Mouse (Mus musculus) embryonic fibroblast, embryonic 13.5 days (primary cell): Measurements from ENCODE around the gene Hdac6. TPM values are rescaled to one million over a fixed set of nuclear protein-coding genes. Genes with fewer than 3 reads are reported as not detected.

Experiments used
- H3K27ac ChIP-seq: 2 replicates; pipeline ENCODE4 v1.5.1; 2012; ENCODE audit warnings: low read length, control low read depth, inconsistent platforms; ENCODE audit not compliant: insufficient read depth
- H3K4me1 ChIP-seq: 2 replicates; pipeline ENCODE4 v1.6.1; 2011; ENCODE audit warnings: low read length; ENCODE audit not compliant: control insufficient read depth, insufficient read depth
- H3K4me3 ChIP-seq: 2 replicates; pipeline ENCODE4 v1.5.1; 2011; ENCODE audit warnings: mild to moderate bottlenecking, control low read depth, low read length; ENCODE audit not compliant: insufficient read depth
- CTCF ChIP-seq: IDR thresholded peaks from 2 replicates; pipeline ENCODE4 v1.5.1; 2011; ENCODE audit warnings: mild to moderate bottlenecking, control low read depth, low read length, moderate library complexity, borderline replicate concordance; ENCODE audit not compliant: insufficient read depth
- POLR2A ChIP-seq: IDR thresholded peaks from 2 replicates; pipeline ENCODE4 v1.6.1; 2011; ENCODE audit warnings: low read depth, mild to moderate bottlenecking, control low read depth, low read length, moderate library complexity
- polyA plus RNA-seq: library from polyadenylated mRNA; stranded (reverse); fragments of >200 nt; gene quantifications from 2 replicates; pipeline ENCODE4 v1.2.4, GENCODE M21; 2011; ENCODE audit warnings: low read depth; ENCODE audit not compliant: missing spikeins, insufficient read length

Hdac6 gene
- polyA plus RNA-seq, 1 experiment: 27.6 TPM

DNA sequence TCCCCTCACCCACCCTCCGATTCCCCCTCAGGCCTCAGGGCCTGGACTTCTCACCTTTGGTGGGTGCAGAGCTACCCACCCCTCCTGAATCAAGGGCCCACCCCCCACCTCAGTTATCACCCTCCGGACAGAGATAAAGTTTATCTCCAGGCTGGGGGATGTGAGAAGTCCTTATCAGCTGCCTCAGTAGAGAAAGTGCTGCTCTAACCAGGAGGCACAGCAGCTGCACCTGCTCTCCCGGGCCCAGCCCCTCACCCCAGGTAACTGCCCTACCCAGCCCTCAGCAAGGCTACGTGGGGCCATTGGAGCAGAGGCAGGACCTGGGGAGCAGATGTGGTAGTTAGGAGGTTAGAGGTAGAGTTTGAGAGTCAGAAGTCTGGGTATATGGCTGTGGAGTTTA lies 18.5 kb upstream of the Hdac6 start:
- no peak for TF ChIP-seq CTCF
- no peak for TF ChIP-seq POLR2A
- no peak overlapping the region for H3K27ac ChIP-seq
- H3K4me3 ChIP-seq: no peak overlapping the region
- no peaks in the 10 kb centered on the region for H3K4me1 ChIP-seq

DNA sequence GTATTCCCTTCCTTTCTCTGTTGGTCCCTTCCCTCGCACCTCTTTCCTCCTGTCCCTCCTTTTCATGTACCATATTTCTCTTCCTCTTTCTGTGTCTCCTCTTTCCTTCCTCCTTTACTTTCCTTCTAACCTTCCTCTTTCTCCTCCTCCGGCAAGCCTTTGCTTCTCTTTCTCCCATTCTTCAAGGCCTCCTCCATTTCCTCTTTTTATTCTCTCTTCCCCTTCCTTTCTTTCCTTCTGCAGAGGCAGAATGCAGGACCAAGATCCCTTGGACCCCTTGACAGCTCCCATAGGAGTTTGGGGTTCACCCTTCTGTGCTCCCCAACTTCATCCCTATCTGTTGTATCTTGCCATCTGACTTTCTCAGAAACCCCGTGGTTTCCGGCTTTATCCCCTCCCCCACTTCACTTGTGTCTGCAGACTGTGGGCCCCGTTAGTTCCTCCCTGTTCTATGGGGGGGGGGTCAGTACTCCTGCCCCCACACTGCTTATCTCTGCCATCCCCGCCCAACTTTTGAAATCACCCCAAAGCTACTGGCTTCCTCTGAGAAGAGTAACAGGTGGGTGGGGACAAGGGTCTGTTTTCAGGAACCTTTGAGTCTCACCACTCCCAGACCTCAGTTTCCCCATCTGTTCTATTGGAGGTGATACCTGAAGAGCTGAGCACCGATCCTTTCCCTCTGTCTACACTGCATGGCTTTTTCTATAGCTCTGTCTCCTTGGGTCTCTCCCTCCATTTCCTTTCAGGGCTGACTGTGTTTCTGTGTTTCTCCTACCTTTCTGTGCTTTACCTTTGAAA lies 16.3 kb upstream of the Hdac6 start:
- TF ChIP-seq POLR2A (no peak), CTCF (no peak)
- Histone ChIP-seq H3K4me1 (no peaks in the 10 kb centered on the region), H3K4me3 (no peak overlapping the region), H3K27ac (no peak overlapping the region)

DNA sequence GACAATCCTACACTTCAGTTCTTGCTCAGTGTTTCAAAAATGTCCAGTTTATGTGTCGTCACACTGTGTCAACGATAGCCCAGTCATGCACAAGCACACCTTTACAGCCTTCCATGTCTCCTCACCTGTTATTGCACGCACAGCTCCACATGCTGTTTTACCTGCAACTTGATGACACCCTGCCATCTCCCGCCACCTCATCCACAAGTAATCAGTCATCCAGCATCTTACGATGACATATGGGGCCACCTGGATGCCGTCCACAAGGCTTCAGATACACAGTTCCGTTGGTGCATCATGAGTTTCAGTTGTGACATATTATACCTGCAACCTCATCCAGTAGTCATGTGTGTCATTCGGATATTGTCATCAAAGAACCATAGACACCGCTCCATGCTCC lies 11.2 kb upstream of the Hdac6 start:
- TF ChIP-seq POLR2A (no peak), CTCF (no peak)
- Histone ChIP-seq H3K27ac (no peak overlapping the region), H3K4me3 (no peak overlapping the region), H3K4me1 (no peaks in the 10 kb centered on the region)

- no peaks in the 10 kb centered on the region for H3K4me1 ChIP-seq
- TF ChIP-seq CTCF (no peak), POLR2A (no peak)
- H3K4me3 ChIP-seq: no peak overlapping the region
- no peak overlapping the region for H3K27ac ChIP-seq
These were observed 2.4 kb upstream of the Hdac6 start for GRCm38 (mm10) chrX:7950091-7950490.

DNA sequence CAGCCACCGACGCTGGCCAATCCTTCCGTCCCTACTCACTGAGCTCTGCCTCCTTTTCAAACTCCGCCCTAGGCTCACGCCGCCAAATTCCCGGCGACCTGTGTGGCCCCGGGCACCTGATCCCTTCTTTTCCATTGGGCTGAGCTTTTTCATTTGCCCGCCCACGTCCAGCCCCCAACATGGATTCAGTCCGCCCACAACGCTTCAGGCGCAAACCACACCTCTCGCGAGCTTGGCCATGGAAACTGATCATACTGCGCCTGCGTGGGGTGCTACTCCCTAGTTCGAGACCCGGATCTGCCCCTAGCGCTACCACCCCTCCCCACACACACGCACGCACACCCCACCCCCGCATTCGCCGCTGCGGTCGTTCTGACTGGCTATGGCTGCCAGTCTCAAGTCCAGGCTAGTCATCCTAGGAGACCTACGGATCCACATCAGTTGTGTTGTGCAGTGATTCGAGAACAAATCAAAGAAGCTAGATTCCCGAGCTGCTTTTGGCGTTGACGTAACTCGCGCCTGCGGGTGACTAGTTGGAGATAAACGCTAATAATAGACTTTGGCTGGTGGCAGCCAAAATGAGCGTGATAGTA lies 307 bp upstream of the Hdac6 start:
- Histone ChIP-seq H3K4me1 (no peaks in the 10 kb centered on the region), H3K27ac (0 out of 2 replicates have a peak overlapping the region, but pooled peaks have one; percentile 9), H3K4me3 (peak overlapping the region; percentile 34)
- TF ChIP-seq POLR2A: peak; percentile 58
- TF ChIP-seq CTCF: no peak

- TF ChIP-seq POLR2A: no peak
- TF ChIP-seq CTCF: no peak
These were observed 2.1 kb downstream of the Hdac6 start for GRCm38 (mm10) chrX:7945618-7946017.

DNA sequence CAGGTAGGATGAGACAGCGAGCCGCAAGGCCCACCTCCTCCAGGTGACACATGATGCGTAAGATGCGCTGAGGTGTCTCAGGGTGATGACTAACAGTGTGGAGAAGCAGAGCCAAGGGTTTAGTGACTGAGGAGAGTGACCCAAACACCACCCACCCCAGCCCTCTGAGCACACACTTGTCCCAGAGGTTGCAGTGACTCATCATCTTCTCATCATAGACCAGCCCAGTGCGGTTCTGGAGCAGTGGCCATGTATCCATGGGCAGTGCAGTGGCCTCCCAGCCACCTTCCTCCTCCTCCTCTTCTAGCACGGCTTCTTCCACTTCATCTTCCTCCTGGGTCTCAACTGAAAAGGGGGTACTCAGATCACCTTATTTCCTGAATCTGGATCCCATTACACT lies 10.0 kb downstream of the Hdac6 start:
- Histone ChIP-seq H3K4me1 (no peaks in the 10 kb centered on the region), H3K4me3 (no peak overlapping the region), H3K27ac (no peak overlapping the region)
- no peak for TF ChIP-seq POLR2A
- no peak for TF ChIP-seq CTCF

More at GRCm38 (mm10) chrX:7945618-7946017, 2.1 kb downstream of the Hdac6 start:
- H3K27ac ChIP-seq: no peak overlapping the region
- no peaks in the 10 kb centered on the region for H3K4me1 ChIP-seq
- H3K4me3 ChIP-seq: no peak overlapping the region

DNA sequence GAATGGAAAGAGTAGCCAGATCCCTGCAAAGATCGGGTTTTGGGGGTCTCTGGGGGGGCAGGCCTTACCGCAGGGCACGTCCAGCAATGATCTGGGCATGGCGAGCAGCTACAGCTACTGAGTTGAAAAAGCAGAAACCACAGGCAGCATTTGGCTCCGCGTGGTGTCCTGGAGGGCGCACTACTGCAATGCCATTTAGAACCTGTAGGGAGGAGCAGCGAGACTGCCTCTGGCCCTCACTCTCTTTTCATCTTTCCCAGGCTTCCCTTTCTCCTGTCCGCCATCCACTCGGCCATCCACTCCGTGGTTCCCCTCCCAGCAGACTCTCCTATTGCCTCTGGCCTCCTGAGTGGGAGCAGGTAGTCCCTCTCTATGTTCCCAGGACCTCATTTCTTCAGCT lies 10.8 kb downstream of the Hdac6 start:
- no peak for TF ChIP-seq CTCF
- no peak for TF ChIP-seq POLR2A
- Histone ChIP-seq H3K4me3 (no peak overlapping the region), H3K4me1 (no peaks in the 10 kb centered on the region), H3K27ac (no peak overlapping the region)

DNA sequence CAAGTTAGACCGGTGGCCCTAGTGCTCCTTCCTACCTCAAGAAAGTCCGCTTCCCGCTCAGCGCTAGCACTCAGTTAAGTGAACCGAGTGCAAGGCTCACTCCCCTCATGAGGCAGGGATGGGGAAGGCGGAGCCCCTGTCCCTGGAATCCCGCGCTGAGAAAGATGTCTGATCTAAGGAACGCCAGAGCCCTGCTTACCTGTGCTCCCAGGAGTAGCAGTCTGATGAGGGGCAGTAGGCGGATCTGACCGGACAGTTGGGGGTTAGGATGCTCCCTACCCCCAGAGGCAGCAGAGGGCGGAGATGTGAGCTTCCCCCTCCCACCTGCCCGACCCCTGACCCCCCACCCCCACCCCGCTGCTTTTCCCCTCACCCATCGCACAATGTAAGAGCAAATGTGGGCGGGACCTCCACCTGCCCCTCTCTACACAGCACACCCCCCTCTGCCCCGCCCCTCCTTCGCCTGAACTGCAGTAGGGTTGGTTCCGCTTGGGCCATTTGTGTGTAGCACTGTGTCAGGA lies 19.4 kb downstream of the Hdac6 start, which contains the start of gene Eras:
Gene Eras (minus strand): TSS at position 338 of the 521 bp plus-strand sequence.
- no peak within 1 kb of the TSS for H3K4me3 ChIP-seq
- TF ChIP-seq POLR2A: no peak
- TF ChIP-seq CTCF: no peak

GRCm38 (mm10) chrX:7927116-7927515 lies 20.6 kb downstream of the Hdac6 start:
- H3K4me3 ChIP-seq: no peak overlapping the region
- no peak overlapping the region for H3K27ac ChIP-seq
- TF ChIP-seq POLR2A (no peak), CTCF (no peak)
- H3K4me1 ChIP-seq: no peaks in the 10 kb centered on the region

More for the DNA sequence above, 19.4 kb downstream of the Hdac6 start, which contains the start of gene Eras:
- no peaks in the 10 kb centered on the region for H3K4me1 ChIP-seq
- no peak within 1 kb of the TSS for H3K27ac ChIP-seq
